Mouse (Mus musculus) left cerebral cortex, adult 18-20 months (tissue): ENCODE results near the gene Tead4. TPM values are rescaled to one million over a fixed set of nuclear protein-coding genes. Genes with fewer than 3 reads are reported as not detected.
"Not testable (repeated sequence)": the region's sequence is repeated elsewhere in the genome, so short reads cannot be mapped to it uniquely, and the experiment has no call there.

Source experiments
- DNase-seq, 2 experiments: peaks; one replicate each; pipeline ENCODE4 v3.0.0; 2021 to 2022; ENCODE audit warnings: low spot score in 2 of 2, mixed read lengths in 1 of 2
- total RNA-seq, 2 experiments: library from RNA; stranded (reverse); gene quantifications; 2 replicates each; pipeline ENCODE4 v1.2.3; 2021

The Tead4 gene
- total RNA-seq, 2 experiments from 2014 or later = 0.56 to 1.9 TPM

DNA sequence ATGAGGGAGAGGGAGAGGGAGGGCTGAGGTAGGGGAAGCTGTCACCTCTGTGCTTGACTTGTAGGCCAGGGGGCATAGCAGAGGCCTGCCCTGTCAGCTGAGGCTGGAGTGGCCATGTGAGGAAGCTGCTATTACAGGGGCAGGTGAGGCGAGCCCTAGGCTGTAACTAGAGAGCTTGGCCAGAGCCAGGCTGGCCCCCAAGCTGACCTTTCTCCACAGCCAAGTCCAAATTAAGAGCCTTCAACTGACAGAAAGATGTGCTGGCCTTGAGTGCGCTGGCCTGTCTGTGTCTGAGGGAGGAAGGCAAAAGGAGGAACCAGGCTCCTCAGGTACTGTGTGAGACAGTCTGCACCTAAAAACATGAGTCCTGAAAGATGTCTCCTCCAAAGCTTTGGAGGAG lies 47.5 kb downstream of the Tead4 start:
- DNase-seq = no peak

DNA sequence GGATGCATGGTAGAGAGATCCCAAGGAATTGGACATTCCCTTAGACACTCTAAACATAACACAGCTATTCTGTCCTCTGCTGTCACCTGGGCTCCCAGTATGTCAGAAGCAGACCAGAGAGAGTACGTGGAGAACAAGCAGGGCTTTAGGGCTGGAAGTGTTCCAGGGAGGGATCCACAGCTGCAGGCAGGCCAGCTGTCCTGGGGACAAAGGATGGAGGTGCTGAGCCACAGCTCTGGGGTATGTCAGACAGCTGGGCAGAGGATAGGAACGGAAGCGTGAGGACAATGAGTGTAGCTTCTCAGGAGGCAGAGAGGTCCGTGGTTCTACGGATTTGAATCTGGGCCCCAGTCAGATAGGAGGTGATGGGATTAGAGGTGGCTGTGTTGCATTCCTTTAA lies 50.0 kb downstream of the Tead4 start:
- DNase-seq = no peak

DNA sequence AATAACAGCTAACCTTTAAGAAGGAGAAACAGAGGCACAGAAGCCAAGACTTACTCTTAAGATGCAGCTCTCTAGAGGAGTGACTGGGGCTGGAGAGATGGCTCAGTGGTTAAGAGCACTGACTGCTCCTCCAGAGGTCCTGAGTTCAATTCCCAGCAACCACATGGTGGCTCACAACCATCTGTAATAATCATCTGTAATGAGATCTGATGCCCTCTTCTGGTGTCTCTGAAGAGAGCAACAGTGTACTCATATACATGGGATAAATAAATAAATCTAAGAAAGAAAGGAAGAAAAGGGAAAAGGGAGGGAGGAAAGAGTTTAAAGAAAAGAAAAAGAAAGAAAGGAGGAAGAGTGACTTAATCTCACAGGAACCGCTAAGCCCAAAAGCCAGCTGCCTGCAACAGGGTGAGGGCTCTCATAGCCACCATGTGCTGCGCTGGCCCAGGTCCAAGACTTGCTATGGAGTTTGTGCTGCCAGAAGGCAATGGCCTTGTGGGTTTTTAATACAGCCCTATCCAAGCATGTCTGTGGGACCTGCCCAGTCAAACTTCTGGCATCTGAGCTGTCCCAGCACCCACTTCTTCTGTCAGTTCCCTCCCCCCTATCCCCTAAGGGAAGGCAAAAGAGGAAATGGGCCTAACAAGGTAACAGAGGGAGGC lies 63.4 kb downstream of the Tead4 start:
- no peak for DNase-seq

DNA sequence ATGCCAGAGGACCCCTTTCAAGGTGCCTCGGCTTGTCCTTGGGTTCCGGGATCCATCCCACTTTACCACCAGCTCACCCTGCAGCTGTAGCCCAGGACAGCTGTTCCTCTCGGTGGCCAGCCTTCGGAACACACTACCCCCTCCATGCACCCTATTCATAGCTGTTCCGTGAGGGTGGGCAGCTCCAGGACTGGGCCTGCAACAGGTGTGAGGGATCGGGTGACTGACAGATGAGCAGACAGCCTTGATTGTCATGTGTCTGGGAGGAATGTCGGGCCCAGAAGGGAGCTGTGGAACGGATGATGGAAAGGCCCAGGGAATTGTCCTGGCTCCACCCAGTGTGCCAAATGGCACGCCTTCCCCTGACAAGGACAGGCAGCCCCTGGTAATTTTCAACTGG lies 64.0 kb downstream of the Tead4 start:
- DNase-seq = no peak

DNA sequence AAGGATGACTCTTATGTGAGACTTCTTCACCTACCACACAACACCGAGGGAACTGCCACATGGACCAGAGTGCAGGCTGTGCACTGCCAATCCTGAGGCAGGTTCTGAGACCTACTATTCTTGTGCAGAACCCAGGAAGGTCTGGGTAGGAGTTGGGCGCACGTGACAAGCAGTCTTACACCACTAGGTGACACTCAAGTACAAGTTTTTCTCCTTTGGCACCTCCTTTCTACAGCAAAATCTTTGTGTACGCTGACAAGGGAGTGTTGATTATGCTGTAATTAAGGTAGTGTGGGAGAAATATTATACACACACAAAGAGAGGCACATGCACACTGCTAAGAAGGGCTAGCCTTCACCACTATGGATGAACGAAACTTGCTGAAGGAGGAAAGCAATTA lies 66.4 kb downstream of the Tead4 start:
- peak; percentile 31 to 36 for DNase-seq

DNA sequence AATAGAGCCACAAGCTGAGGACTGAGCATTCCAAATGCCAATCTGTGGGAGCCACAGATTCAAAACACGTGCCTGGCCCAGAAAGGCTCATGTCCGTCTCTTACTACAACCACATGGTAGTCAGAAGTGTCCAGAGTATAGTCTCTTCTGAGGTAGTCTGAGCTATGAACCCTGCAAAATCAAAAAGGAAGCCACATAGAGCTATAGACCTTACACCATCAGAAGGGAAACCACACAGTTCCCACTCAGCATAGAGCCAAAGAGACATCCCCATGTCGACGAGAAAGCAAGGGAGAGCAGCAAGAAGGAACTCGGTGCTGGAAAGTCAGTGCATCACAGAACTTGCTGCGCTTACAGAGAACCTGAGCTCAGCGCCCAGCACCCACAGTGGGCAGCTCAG lies 68.4 kb downstream of the Tead4 start:
- no peak for DNase-seq

DNA sequence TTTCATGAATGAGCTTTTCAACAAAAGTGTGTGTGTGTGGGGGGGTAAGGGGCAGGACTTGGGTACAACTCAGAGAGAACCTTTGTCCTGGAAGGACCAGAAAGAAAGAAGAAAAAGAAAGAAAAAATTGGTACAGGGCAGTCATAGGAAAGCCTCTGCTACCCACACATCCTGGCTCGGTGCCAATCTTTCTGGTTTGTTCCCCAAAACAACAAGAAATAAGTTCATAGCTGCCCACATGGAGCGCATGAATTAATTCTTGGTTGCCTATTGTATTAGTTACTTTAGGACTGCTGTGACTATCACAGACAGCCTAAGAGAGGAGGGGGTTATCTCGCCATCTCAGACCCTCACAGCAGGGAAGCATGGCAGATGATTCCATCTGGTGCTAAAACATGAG lies 68.9 kb downstream of the Tead4 start:
- DNase-seq = no peak

DNA sequence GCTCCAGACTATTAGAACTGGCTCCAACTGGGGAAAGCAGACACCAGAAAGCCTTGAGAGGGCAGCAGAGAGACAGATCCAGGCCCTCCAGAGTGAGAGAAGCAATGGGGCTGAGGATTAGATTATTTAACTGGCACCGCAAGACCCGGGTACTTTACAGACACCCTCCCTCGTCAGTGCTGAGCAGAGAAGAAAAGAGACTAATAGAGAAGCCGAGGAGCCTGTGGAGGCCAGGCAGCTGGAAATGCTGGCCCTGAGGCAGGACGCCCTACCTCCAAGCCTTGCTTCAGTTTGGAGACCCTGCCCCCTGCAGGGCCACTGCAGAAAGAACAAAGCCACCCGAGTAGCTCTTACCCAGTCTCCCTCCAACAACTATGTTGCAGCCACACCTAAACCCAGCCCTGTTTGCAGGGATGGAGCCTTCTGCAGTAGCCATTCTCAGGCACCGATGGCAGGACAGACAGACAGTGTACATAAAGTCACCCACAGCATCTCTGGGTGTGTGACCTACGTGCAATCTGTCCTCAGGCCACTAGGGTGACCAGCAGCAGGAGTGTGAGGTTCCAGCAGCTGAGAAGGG lies 73.1 kb downstream of the Tead4 start:
- peak in 1 of 2 experiments; percentile 12 for DNase-seq

DNA sequence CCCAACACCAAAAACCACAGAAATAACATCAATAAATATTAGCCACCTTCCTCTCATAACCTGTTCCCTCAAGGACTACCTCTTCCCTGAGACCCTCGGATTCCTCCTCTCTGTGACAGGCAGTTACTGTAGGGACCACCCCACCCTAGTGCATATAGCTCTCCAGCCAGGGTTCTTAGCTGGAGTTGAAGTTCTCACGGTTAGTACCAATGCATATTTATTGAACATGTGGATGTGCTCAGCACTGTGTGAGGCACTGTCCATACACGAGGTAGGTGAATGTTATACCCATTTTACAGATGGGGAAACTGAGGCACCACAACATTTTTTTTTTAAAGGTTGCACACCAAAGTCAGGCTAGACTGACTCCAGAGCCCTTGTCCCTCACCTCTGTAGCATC lies 73.7 kb downstream of the Tead4 start:
- no peak for DNase-seq

DNA sequence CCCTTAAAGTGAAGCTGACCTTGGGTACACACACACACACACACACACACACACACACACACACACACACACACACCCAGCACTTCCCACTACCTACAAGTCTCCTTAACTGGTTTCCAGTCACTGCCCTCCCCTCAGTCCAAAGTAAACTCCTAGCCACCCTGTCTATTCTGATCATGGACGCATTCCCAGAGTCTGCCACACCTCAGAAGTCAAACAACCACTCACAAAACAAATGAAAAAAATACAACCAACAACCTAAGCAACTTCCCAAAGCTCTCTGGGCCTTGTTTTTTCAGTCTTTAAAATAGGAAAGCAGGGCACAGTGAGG lies 74.8 kb downstream of the Tead4 start:
- no peak for DNase-seq

DNA sequence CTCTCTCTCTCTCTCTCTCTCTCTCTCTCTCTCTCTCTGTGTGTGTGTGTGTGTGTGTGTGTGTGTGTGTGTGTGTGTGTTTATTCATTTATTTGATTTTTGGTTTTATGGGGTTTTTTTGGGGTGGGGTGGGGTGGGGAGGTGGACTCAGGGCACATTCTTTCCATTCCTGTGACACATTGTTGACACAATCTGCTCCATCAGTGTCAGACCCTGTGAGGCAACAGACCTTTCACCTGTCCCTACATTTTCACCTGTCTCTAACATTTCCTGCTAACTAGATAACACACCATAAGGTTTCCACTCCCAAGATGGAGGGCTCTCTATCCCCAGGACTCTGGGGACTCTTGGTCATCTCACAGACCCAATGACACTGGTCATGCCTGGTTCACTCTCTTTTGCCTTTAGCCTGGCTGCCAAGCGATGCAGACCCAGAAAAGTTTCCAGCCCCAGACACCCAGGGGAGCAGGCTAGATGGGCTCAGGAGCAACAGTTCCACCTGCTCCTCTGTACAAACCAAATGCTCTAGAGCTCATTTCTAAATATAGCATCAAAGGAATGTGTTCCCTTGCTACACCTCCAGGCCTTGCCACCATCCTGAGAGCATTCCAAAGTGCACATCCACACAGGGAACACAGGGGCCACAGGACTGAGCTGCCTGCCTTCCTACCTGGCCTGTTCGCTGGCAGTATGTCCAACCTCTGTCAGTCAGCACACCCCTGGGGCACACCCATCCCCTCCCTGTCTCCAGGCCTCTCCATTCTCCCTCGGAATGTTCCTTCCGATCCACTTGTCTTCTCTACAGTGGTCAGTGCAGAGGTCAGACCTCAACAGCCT lies 75.4 kb downstream of the Tead4 start:
- DNase-seq = no peak

DNA sequence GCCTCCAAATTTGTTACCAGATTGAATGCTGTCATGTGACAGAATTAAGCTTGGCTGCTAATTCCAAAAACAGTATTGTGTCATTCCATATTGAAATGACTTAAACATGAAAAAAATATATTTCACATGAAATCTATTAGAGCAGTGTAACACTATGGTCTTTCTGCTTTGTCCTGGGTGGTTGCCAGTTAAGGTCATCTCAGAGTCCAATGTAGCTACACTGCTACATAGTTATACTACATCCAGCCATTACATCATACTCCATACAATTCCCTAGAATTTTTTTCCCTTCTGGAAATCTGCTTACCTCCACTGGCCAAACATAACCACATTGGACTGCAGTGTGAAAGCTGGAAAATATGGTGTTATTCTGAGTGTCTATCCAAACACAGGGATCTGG lies 77.5 kb downstream of the Tead4 start:
- DNase-seq = no peak

DNA sequence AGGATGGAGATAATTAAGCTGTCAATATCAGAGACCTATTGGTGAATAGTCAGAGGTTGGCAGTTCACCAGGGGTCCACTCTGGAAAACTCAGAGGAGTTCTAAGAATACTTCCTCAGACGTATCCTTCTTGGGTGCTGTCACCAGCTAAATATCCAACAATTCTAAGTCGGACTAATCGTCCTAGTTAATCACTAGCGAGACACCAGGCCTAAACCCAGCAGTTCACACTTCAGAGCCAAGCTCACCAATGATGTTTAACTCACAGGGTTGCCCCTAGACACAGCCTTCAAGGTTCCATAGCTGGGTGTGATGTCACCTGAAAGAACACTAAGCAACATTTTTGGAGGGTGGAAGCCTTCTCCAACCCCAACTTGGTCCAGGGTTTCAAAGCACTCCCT lies 85.6 kb downstream of the Tead4 start:
- not testable (repeated sequence) for DNase-seq

DNA sequence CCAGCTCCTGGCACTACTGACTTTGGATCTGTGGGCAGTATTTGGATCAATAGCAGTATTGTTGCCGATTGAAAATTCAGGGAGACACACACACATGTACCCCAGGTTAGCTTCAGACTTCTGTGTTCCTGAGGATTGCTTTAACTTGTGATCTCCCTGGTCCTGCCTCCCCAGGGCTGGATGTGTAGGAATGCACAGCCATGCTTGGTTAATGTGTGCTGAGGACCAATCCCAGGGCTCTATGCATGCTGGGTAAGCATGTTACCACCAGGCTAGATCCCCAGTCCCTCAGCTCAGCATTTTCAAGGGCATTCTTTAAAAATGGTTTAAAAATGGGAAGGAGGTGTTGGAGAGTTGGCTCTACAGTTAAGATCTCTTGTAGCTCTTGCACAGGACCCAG lies 91.4 kb downstream of the Tead4 start:
- not testable (repeated sequence) for DNase-seq

DNA sequence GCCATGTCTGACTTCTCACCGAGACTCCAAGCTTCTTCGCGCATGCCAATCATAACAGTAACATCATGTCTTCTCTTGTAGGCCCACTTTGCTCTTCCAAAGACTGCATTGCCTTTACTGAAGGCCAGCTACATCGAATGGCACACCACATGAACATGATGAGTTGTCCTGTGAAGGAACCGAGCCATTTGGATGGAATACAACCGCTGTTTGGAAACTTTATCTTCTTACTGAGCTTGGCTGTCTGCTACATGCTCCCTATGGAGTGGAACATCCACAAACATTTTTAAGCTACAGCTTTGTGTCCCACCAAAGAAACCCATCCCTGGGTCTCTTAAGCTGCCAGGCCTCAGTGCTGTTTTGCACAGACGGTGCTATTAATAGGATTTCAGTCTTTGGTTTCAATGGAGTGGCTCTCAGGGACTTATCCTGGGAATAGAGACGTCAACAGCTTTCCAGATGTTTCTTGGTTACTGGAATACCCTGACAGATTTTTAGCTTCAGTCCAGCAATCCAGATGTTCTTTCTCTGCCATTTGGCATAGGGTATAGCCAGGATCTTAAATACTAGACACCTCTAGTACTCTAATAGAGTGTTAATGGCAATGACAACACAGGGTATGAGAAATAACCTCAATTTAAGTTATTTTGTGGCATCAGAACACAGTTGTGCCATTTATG lies 92.0 kb downstream of the Tead4 start:
- no peak for DNase-seq

DNA sequence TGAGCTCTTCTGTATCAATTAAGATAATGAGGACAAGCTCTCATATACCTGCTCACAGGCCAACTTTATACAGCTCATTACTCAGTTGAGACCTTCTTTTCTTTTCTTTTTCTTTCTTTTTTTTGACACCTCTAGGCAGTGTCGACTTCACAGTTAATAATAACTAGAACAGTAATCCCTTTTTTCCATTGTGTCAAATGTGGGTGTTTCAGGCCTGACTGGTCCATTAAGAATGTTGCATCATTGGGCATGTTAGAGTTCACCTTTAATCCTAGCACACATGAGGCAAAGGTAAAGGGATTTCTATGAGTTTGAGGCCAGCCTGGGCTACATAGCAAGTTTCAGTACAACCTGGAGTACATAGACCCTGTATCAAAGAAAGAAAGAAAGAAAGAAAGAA lies 97.1 kb downstream of the Tead4 start:
- DNase-seq = no peak

DNA sequence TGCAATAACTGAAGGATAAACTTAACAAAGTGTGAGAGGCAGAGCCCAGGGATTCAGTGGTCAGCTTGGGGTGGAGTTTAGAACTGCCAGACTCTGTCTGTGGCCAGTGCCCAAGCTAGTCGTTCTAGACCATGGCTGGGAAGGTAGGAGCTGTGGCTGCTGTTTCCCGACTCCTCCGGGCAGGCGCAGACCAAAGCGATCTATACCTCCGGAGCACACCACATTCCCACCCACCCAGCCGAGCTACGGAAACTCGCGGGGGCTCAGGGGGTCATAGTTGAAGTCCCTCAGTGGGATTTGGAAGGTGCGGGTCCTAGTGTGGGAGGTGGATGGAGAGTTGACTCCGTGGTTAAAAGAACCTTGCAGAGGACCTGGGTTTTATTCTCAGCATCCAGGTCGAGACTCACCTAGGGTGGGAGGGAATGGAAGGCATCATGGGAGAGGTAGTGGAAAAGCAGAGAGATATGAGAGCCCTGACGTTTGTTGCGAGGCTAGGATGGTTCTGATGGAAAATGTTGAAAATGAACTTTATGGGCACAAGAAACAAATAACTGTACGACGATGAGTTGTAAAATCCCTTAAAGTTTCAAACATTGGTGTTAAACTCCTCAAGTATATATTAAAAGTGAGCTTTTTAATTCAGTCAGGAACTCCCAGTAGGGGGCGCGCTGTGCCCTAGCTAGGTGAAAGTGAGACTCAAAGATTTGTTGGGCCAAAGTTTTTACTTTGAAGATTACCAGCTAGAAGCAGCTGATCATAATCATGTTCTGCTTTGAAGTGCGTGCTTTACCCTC lies 99.6 kb downstream of the Tead4 start:
- DNase-seq = peak; percentile 72 to 88

DNA sequence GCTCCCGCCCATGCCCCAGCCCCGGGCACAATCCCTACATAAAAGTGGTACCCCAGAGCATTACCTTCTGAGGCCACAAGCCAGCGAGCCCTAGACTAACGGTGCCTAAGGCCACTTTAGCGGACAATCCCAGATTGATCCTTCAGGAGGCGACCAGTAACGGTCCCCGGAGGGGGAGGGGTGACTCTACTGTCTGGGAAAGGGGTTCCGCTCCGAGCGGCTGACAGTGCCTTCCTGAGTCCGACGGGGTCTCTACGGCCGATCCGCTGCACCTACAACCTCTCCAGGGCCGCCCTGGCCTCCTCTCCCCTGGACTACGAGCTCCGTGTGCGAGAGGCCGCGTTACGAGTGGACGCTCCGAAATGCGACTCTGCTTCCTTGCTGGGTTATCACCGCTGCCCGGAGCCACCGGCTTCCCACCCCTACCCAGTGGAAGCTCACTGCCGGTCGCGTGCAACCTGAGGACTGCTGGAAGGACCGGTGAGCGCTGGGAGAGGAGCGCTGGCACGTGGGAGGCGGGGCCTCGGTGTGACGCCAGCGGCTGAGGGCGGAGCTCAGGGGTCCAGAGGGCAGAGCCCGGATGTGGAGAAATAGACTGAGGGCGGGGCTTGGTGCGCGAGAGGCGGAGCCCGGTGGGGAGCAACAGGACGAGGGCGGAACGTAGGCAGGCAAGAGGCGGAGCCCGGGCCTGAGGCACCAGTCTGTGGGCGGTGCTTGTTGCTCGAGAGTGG lies 100.3 kb downstream of the Tead4 start:
- peak; percentile 98 for DNase-seq

DNA sequence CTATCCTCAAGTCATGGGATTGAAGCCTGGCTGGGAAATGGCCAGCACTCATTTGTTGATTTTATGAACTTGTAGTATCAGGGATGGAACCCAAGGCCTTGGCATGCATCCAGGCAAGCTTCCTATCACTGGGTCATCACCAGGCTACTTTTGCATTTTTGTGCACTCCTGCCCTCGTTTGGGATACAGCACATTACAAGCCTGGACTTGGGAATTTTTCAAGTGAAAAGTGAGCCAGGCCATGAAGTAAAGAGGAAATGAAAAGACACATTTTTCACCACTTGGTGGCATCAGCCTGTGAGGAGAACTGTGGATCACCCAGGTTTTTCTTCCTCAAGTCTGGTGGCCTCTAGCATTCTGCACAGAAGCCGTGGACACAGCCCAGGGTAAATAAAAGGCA lies 117.1 kb downstream of the Tead4 start:
- DNase-seq = no peak

DNA sequence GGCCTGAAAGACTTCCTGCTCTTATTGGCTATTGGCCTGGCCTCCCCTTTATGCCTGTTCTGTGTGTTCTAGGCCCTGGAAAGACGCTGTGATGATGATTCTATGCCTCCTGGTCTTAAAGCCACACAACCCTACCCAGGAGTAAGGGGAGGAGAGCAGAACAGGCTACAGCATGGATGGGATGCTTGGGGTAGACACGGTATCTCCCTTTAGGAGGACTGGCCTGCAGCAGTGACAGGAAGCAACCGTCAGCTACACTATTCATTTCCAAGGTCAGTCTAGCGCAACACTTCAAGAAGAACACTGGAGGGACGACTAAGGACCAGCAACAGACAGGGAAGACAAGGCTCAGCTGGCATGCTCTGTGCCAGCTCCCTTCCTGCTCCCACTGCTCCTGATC lies 119.4 kb downstream of the Tead4 start:
- no peak for DNase-seq

DNA sequence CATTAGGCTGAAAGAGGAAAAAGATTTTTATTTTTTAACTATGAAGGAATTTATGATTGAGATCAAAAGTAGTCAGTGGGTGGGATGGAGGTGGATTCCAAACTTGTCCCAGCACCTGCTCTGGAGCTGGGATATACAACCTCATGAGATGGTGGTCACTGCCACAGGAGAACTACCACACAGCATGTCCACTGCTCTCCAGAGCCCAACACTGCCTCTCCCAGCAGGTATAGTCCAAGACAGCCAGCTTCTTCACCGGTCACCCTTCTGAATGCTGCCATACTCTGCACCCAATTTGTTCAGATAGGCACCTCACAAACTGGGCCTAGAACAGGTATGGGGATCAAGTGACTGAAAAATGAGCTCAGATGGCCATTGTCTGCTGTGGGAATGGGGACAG lies 121.0 kb downstream of the Tead4 start:
- DNase-seq = no peak
